Mouse (Mus musculus): ENCODE data around the gene Usp50.

The Usp50 gene

DNA sequence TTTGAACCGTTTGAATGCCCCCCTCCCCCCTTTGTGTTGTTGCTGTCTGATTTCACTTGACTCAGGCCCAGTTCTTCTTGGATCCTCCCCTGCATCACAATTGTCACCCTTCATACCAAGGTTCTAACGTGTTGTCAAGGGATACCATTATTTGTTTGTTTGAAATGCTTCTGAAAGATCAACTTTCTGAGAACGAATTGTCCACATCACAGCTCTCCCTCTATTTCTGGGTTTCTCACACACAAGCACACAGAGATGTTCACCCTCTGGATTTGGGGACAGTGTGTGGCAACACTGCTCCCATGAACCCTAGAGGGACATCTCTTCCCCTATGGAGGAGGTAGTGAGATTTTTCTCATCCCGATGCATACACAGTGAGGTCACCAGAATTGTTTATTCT is at the start of gene Usp50:
Gene Usp50 (minus strand): TSS at position 101 of the 400 bp plus-strand sequence.
- in situ Hi-C loops (cut with MboI; ENCODE audit: low pct_unique_long_range_greater_than_20kb in 1 of 2, low sequenced_read_pairs in 2 of 2, unreplicated experiment in 1 of 2): loop anchor here (10.0 kb wide), 2 partner anchors 189 to 221 kb away; partner anchors contain the start of gene Ap4e1 (in 1 of the 2)

DNA sequence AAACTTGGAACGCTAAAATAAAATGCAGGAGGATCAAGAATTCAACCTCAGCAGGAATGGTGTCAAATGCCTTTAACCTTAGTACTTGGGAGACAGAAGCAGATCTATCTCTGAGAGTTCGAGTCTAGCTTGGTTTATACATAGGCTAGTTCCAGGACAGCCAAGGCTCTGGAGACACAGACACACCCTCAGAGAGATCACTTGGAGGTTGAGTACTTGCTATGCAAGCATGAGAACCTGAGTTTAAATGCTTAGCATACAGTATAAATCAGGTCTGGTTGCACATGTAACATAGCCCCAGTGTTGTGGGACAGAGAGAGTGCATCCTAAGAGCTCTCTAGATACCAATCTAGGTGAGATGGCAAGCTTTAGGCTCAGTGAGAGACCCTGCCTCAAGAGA is 34.1 kb upstream of the Usp50 start:
- in situ Hi-C loops (cut with MboI; ENCODE audit: low pct_unique_long_range_greater_than_20kb in 1 of 2, low sequenced_read_pairs in 2 of 2, unreplicated experiment in 1 of 2): loop anchor here in 1 of 2 experiments (25.0 kb wide), 1 partner anchor 995 kb away; no protein-coding TSS in a partner anchor

DNA sequence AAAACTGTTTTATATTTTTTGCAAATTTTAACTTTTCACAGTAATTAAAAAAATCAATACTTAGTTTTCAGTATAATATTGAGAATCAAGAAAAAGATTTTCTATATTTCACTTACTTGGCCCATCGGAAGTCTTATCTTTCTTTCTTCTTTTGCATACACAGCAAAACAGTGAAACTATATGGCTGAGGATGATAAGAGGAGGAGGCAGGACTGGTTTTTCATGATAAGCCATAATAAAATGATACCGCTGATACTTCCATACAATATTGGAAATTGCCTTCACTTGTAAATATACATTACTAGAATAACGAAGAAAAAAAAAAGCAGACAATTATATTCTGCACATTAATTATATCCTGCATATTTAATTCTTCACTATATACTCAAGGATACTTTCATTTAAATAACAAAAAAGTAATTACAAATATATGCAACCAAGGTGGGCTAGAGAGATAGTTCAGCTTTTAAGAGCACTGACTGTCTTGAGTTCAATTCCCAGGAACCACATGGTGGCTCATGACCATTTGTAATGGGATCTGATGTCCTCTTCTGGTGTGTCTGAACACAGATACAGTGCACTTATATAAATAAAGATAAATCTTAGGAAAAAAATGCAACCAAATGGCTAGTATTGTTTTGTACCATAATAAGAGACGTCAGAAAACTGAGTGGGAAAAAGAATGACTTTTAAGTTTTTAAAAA is 33.5 kb upstream of the Usp50 start:
- in situ Hi-C loops (cut with MboI; ENCODE audit: low pct_unique_long_range_greater_than_20kb in 1 of 2, low sequenced_read_pairs in 2 of 2, unreplicated experiment in 1 of 2): loop anchor here in 1 of 2 experiments (25.0 kb wide), 1 partner anchor 996 kb away; no protein-coding TSS in a partner anchor

DNA sequence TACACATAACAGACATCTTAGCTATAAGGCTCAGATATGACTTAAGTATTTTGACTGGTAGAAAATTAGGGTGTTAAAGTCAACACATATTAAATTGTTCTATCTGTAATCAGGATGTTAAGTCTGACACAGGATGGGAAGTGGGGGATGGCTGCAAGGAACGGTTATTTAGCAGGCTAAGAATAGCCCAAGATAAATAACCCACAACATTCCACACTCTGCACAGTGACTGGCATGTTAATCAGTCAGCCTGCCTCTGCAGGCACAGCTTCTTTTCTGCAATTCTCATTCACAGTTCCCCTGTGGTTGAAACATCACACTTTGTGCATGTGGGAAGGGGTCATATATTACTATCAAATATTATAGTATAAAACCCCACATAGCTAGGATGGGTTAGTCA is 32.6 kb upstream of the Usp50 start:
- in situ Hi-C loops (cut with MboI; ENCODE audit: low pct_unique_long_range_greater_than_20kb in 1 of 2, low sequenced_read_pairs in 2 of 2, unreplicated experiment in 1 of 2): loop anchor here in 1 of 2 experiments (25.0 kb wide), 1 partner anchor 996 kb away; no protein-coding TSS in a partner anchor

DNA sequence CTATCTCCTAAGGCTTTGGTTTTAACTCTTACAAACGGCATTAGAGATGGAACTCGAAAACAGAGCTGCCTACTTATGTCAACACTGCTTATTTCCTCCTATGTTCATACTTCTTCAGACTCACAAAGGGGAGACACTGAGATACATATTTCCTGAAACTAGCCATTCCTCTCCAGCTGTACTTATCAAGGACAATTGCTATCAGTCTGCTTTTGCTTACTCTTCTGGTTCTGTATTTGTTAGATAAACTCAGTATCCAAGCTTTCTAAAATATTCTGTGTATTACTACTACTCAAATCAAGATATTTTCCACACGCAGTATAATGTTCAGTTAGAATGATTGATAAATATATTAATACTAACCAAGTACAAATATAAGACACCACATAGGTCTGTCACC is 18.7 kb upstream of the Usp50 start:
- in situ Hi-C loops (cut with MboI; ENCODE audit: low pct_unique_long_range_greater_than_20kb in 1 of 2, low sequenced_read_pairs in 2 of 2, unreplicated experiment in 1 of 2): loop anchor here in 1 of 2 experiments (25.0 kb wide), 1 partner anchor 1010 kb away; no protein-coding TSS in a partner anchor

DNA sequence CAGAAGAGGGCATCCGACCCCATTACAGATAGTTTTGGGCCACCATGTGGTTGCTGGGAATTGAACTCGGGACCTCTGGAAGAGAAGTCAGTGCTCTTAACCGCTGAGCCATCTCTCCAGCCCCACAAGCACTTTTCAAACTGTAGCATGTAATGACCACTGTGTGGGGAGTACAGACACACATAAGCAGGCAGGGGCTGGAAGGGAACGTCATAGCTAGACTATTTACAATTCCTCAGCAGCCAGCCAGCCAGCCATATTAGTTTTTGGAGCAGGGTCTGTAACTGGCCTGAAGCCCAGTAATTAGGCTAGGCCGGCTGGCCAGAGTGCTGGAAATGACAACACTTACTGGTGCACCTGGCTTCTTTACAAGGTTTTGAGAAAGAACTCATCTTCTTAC is 15.2 kb upstream of the Usp50 start:
- in situ Hi-C loops (cut with MboI; ENCODE audit: low pct_unique_long_range_greater_than_20kb in 1 of 2, low sequenced_read_pairs in 2 of 2, unreplicated experiment in 1 of 2): no loop called here

DNA sequence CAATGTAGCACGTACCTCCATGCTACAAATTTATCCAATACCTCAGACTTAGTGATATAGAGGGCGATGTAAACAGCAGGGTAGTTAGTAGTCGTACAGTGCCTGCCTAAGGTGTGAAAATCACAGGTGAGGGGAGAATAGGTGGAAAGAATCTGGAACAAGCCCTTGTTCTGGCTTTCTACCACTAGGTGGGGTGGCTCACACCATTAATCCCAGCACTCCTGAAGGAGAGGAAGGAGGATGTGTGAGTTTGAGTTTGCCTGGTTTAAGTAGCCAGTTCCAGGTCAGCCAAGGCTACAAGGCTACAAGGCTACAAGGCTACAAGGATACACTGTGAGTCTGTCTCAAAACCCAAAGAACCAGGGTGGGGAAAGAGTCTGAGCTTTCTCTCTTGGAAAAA is 12.4 kb upstream of the Usp50 start:
- in situ Hi-C loops (cut with MboI; ENCODE audit: low pct_unique_long_range_greater_than_20kb in 1 of 2, low sequenced_read_pairs in 2 of 2, unreplicated experiment in 1 of 2): no loop called here

DNA sequence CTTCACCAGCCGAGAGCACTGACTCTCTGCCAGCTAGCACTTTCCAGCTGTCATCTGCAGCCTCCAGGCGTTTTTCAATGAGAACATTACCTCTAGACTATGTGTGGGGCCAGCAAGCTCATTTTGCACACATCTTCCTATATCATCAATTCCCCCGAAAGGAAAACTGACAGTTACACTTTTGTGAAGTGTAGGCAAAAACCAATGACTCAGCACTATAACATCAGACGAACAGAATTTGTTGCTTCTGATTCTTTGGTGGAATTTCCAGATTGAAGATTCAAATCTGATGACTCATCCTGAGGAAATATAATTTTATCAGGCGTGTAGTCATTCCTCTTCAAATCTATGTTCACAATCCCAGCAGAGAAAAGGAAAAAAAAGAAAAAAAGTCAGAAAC is 9.3 kb upstream of the Usp50 start:
- in situ Hi-C loops (cut with MboI; ENCODE audit: low pct_unique_long_range_greater_than_20kb in 1 of 2, low sequenced_read_pairs in 2 of 2, unreplicated experiment in 1 of 2): no loop called here

DNA sequence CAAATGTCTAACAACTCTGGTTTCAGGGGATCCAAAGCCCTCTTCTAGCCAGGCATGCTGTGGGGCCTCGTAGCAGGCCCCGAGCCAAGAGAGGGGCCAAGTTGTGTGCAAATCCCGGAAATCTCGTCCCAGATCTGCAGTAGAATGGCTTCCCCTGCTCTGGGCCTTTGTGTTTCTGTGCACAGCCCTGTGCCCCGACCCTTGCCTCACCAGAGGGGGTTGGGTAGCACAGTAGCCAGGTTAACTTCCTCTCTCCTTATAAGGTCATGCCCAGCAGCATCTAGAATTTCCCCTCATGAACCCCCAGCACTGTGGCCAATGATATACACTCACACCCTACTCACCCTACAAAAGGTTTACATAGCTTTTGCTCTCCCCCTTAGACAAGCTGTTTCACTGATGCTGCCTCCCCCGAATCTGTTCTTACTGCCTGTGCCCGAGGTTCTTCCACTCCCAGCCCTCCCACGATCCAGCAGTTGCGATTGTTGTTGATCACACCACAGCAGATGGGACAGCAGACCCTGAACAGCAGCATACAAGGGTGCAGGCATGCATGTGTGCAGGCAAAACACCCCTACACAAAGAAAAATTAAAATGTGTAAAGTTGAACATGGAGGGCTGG is 4.6 kb upstream of the Usp50 start:
- in situ Hi-C loops (cut with MboI; ENCODE audit: low pct_unique_long_range_greater_than_20kb in 1 of 2, low sequenced_read_pairs in 2 of 2, unreplicated experiment in 1 of 2): loop anchor here (10.0 kb wide), 2 partner anchors 193 to 217 kb away; partner anchors contain the start of gene Ap4e1 (in 1 of the 2)

DNA sequence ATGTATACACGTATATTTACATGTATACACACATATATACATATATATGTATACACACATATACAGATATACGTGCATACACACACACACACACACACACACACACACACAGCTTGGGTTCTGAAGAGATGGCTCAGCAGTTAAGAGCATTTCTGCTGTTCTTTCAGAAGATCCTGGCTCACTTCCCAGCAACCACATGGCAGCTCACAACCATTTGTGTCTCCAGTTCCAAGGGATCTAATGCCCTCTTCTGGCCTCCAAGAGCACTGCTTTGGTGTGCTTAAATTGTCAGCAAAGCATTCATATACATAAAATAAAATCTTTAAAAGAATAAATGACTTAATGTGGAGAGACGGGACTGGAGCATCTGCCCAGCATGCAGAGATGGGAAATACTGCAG is 837 bp downstream of the Usp50 start:
- in situ Hi-C loops (cut with MboI; ENCODE audit: low pct_unique_long_range_greater_than_20kb in 1 of 2, low sequenced_read_pairs in 2 of 2, unreplicated experiment in 1 of 2): loop anchor here (10.0 kb wide), 2 partner anchors 188 to 222 kb away; partner anchors contain the start of gene Ap4e1 (in 1 of the 2)

DNA sequence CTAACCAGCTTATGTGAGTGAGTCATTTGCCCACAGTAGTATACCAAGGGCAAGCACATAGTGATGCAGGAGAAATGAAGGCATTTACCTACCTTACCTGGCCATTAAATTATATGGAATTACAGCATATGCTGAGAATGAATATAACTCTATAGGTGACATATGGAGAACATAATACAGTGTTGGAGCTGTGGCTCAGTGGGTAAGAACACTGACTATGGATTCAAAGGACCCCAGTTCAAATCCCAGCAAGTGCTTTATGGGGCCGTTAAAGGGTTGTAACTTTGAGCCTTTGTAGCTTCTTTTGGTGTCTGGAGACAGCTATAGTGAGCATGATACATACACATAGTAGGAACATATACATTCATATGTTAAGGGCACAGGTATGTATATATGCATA is 1.8 kb downstream of the Usp50 start:
- in situ Hi-C loops (cut with MboI; ENCODE audit: low pct_unique_long_range_greater_than_20kb in 1 of 2, low sequenced_read_pairs in 2 of 2, unreplicated experiment in 1 of 2): loop anchor here (10.0 kb wide), 2 partner anchors 187 to 223 kb away; partner anchors contain the start of gene Ap4e1 (in 1 of the 2)

DNA sequence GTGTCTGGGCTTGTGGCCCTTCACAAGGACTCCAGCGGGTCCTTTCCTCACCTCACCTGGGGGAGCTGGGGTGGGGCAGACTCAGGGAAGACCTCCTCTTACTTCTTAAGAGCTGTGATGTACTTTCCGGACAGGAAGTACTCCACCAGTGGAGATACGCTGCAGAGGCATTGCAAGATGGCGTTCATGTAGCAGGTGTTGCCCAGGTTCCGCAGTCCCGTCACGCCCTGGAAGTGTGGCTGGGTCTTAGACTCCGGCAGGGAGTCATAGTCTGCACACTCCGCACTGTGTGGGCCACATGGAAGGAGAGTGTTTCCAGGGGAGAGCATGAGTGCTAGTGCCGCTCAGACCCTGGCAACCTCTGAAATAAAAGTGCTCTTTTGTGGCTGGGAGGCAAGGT is 3.0 kb downstream of the Usp50 start:
- in situ Hi-C loops (cut with MboI; ENCODE audit: low pct_unique_long_range_greater_than_20kb in 1 of 2, low sequenced_read_pairs in 2 of 2, unreplicated experiment in 1 of 2): loop anchor here (10.0 kb wide), 2 partner anchors 185 to 225 kb away; partner anchors contain the start of gene Ap4e1 (in 1 of the 2)

DNA sequence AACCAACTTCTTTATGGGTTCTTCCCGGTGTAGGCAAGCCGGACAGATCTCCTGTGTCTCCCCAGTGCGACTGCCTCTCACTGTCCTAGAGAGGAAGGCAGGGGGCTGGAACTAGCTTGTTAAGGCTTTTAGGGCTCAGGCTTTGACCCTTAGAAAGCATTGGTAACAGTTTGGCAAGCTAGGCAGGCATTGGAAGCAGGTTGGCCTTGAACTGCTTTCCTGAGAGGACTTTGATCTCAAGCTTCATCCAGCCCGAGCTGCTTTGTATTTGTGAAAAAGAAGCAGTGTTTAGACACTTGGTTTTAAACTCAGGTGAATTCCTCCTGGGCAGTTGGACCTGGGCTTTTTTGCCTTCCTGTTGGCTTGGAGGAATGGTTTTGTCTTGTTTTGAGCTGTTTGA is 4.5 kb downstream of the Usp50 start:
- in situ Hi-C loops (cut with MboI; ENCODE audit: low pct_unique_long_range_greater_than_20kb in 1 of 2, low sequenced_read_pairs in 2 of 2, unreplicated experiment in 1 of 2): no loop called here

DNA sequence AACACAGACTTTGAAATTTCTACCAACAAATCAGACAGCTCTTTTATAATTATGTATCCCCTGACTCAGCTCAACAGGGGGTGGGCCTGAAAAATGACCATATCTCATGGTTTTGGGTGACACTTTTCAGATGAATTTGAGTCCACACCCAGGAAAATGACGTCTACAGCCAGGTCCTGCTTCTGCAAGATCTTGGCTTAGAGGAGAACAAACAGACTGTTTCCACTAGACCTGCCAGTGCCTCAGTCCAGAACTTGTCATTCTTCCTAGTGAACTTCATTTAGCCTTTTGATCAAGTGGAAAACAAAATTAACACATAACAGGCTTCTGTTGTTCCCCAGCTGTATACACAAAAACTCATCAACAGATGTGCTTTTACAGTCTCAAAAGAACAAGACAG is 6.9 kb downstream of the Usp50 start:
- in situ Hi-C loops (cut with MboI; ENCODE audit: low pct_unique_long_range_greater_than_20kb in 1 of 2, low sequenced_read_pairs in 2 of 2, unreplicated experiment in 1 of 2): no loop called here

DNA sequence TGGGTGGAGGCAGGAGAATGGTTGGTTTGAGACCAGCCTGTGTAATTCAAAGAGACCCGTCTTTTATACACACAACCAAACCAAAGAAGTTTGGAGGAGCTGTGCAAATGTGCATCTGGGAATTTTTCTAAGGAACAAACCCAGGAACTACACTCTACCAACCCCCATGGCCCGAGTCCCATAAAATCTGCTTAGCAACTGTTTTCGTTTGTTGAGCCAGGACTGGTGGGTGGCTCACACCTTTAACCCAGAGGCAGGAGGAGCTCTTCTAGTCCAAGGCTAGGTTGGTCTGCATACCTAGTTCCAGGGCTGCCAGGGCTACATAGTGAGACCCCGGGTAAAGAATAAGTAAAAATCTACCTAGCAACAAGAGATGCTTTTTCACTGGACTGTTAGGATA is 7.3 kb downstream of the Usp50 start:
- in situ Hi-C loops (cut with MboI; ENCODE audit: low pct_unique_long_range_greater_than_20kb in 1 of 2, low sequenced_read_pairs in 2 of 2, unreplicated experiment in 1 of 2): no loop called here

DNA sequence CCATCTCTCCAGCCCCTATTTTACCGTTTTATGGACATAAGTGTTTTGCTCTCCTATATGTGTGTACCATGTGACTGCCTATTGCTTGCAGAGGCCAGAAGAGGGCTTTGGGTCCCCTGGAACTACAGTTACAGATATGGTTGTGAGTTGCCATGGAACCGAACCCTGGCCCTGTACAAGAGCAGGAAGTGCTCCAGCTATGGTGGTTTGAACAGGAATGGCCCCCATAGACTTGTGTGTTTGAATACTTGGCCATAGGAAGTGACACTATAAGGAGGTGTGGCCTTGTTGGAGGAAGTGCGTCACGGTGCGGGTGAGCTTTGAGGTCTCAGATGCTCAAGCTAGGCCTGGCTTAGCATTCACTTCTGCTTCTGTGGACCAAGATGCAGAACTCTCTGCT is 11.1 kb downstream of the Usp50 start:
- in situ Hi-C loops (cut with MboI; ENCODE audit: low pct_unique_long_range_greater_than_20kb in 1 of 2, low sequenced_read_pairs in 2 of 2, unreplicated experiment in 1 of 2): no loop called here

DNA sequence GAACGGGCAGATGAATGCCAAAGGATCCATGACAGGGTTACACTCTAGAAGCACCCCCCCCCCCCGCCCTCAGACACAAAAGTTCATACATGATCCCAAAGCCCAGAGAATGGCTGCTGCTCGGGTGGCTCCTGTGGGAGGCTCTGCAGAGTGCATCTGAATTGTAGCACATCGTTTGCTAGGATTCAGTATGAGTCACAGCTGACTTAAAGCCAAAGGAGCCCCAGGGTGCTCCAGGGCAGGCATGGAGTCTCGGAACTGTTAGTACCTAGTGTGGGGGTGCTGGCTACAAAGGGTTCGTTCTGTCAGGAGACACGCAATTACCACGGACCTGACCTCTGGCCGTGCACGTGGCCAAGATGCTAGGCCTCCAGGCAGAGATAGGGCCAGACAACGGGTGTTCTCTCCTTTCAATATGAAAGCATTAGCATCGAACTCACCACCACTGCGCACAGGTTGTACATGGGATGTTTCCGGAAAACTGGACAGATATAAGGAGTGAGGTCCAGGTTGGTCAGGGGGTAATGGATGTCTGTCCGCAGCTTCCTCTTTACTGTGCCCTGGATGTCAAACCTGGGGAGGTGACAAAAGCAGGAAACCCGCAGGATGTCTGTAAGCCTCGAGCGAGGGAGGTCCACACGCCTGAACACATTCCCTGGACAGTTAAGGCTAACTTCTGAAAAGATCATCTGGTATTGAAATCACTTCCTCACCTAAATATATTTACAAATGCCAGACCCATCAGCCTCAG is 13.7 kb downstream of the Usp50 start:
- in situ Hi-C loops (cut with MboI; ENCODE audit: low pct_unique_long_range_greater_than_20kb in 1 of 2, low sequenced_read_pairs in 2 of 2, unreplicated experiment in 1 of 2): loop anchor here in 1 of 2 experiments (5.0 kb wide), 1 partner anchor 228 kb away; no protein-coding TSS in a partner anchor

DNA sequence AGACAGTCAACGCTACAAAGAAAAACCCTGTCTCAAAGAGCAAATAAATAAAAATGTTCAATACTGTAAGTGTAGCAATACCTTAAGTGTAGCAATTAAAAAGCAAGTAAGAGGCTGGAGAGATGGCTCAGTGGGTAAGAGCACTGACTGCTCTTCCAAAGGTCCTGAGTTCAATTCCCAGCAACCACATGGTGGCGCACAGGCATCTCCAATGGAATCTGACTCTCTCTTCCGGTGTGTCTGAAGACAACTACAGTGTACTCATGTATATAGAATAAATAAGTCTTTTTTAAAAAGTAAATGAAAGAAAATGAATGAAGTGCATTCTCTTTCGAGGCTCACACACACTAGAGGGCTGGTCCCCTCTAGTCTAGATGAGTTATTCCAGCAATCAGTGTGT is 15.1 kb downstream of the Usp50 start:
- in situ Hi-C loops (cut with MboI; ENCODE audit: low pct_unique_long_range_greater_than_20kb in 1 of 2, low sequenced_read_pairs in 2 of 2, unreplicated experiment in 1 of 2): loop anchor here in 1 of 2 experiments (5.0 kb wide), 1 partner anchor 229 kb away; no protein-coding TSS in a partner anchor

DNA sequence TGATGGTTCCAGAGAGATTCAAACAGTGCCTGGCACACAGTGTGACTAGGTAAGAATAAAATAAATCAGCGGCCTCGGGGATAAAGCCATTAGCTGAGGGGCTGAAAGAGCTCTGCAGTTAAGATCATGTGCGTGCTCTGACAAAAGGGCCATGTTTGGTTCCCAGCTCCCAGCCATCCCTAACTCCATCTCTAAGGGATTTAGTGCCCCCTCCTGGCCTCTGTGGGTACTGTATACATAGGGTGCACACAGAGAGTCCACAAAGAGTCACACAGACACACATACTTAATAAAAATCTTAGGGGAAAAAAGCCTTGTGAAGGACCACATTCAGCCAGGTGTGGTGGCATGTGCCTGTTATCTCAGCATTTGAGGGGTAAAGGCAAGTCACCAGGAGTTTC is 15.7 kb downstream of the Usp50 start:
- in situ Hi-C loops (cut with MboI; ENCODE audit: low pct_unique_long_range_greater_than_20kb in 1 of 2, low sequenced_read_pairs in 2 of 2, unreplicated experiment in 1 of 2): loop anchor here in 1 of 2 experiments (5.0 kb wide), 1 partner anchor 230 kb away; no protein-coding TSS in a partner anchor

Data from mouse embryonic stem cell (cell line).